Mouse (Mus musculus): Measurements from ENCODE around the gene Cer1. TPM values are rescaled to one million over a fixed set of nuclear protein-coding genes. Genes with fewer than 3 reads are reported as not detected.

Cer1 gene
- total RNA-seq, 1 experiment from 2014 or later, result not detected

DNA sequence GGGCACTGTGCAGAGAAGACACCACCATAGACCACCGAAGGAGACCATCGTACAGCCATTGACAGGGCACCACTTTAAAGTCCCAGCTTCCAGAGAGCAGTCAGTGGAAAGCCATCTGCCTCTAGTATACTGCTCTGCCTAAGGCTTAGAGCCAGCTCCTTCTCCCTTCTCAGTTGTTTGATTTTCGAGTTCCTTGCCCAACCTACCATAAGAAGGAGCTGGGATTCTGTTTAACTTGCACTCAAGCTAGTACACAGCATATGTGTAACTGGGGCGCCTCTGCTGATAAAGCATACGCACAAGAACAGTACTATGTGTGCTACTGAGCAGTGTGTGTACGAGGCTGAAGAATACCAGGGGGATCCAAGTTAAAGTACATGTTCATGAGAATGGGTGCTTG is 5.8 kb downstream of the Cer1 start:
- ATAC-seq (ENCODE audit: extremely low read depth, insufficient number of reproducible peaks, low FRiP score, poor library complexity, severe bottlenecking), result no peak

DNA sequence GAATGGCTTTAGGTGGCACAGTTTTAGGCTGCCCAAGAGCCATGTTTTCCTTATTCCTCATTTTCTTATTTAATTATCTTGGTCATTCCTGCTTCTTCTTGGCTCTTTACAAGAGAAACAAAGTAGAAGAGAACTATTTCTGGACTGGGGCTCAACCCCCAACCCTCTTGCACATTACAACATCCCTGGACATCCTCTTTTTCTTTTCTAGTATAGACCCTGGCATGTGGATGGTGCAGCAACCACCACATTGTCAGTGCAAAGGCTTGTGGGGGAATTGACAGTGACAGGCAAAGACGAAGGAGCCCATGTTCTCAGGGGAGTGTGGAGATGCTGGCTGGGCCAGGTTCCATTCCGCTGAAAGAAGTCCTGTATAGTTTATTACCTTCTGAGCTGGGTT is 8.3 kb downstream of the Cer1 start:
- no peak for ATAC-seq (ENCODE audit: extremely low read depth, insufficient number of reproducible peaks, low FRiP score, poor library complexity, severe bottlenecking)

DNA sequence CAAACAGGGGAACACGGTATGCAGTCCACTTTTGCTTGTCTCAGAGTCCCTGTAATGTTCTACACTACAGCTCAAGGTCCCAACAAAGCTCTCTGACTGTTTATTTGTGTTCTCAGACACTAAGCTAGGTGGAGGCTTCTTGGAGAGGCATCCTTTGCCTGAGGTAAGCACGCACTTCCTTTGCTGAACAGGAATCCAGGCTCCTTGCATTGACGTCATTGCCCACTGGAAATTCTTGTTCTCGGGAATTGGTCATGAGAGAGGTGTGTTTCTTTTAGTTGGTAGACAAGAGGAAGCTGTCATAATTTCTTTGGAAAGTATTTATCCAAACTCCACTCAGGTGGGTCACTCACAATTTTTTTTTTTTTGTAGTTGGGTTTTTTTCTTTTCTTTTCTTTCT is 9.4 kb downstream of the Cer1 start:
- no peak for ATAC-seq (ENCODE audit: extremely low read depth, insufficient number of reproducible peaks, low FRiP score, poor library complexity, severe bottlenecking)

DNA sequence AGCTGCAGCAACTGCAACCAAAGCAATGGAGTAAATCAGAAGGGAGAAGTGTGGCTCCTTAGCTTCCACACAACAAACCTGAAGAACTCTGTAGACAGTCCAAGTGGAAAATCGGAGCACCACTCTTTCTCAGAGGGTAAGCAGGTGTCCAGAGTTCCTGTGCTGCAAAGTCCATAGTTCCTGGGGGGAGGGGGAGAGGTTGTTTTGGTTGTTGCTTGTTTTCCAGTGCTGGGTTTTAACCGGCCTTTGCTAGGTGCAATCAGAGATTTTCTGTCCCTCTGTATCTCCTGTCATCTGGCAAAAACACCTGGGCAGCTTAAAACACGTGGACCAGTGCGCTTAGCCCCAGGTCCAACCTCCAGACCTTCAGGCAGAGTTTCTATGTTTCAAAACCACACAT is 10.2 kb downstream of the Cer1 start:
- no peak for ATAC-seq (ENCODE audit: extremely low read depth, insufficient number of reproducible peaks, low FRiP score, poor library complexity, severe bottlenecking)

DNA sequence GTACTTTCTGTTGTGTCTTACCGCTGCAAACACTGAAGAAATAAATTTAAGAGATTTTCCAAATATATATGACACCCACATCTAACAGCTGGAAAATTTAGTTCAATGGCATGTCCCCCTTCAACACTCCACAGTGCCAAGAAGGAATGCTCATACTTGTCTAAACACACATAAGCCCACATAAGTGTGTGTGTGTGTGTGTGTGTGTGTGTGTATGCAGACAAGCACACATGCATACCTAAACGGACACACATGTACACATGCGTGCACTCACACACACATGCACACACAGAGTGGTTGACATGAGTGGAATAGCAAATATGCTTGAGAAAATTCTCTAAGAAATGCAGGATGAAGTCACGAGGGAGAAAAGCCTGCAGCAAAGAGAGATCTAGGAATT is 12.4 kb downstream of the Cer1 start:
- ATAC-seq (ENCODE audit: extremely low read depth, insufficient number of reproducible peaks, low FRiP score, poor library complexity, severe bottlenecking), result no peak

DNA sequence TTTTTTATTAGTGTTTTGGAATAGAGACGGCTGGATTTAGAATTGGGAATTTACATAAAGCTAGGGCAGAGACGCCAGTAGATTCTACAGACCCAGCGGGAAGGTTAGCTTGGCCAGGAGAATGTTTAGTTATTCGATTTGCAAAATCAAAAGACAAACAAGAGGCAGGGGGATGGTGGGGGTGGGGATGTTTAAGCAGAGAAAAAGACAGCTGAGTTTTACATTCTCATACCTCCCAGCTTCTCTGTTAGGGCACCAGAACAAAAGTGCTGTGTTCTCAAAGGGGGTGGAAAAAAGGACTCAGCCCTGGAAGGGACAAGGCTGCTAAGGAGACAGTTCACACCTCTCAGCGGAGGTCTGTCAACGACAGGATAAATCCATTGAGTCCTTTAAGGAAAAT is 12.8 kb downstream of the Cer1 start:
- no peak for ATAC-seq (ENCODE audit: extremely low read depth, insufficient number of reproducible peaks, low FRiP score, poor library complexity, severe bottlenecking)

DNA sequence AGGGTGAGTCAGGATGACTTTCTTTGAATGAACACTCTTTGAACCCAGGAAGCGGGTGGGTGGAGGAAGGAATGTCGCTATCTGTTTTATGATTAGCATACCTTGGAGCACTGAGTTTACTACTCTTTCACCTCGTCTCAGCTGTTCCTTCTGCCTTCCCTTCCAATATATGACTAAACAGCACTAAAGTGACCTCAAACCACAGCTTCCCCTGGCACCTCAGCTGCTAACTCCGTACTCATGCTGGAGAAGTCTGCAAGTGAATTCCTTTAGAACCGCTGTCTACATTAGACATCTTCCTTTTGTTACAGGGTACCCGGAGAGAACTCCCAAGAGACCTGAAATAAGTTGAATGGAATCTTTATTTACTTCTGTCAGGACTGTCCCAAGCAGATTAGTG is 14.0 kb downstream of the Cer1 start:
- no peak for ATAC-seq (ENCODE audit: extremely low read depth, insufficient number of reproducible peaks, low FRiP score, poor library complexity, severe bottlenecking)

DNA sequence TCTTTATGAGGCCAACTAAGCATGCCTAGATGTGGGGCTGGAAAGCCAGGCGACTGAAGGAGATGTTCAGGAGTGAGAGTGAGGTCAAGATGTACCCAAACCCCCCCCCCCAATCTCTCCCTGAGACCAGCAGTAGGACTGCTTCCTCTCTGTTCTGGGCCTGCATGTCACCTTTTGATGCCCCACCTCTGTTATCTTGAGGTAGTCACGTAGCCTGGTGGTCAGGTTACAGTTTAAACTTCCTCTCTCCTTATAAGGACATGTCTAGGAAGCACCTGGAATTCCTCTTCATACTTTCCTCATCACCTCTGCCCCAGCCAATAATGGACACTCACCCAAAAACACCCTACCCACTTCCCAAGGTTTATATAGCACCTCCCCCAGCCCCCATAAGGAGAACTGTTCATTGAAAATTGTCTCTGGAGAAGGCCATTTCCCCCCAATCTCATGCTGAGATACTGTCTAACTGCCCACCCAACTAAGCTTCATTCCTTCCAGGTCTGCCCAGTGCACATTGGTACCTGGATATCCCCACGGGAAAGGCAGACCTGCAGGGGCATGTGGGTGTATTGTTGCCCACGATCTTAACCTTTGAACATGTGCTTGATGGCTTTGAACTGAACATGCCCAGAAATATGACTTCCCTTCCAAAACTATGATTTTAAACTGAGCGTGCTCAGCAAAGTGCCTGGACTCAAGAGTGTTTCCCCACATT is 17.1 kb downstream of the Cer1 start:
- ATAC-seq (ENCODE audit: extremely low read depth, insufficient number of reproducible peaks, low FRiP score, poor library complexity, severe bottlenecking), result no peak

DNA sequence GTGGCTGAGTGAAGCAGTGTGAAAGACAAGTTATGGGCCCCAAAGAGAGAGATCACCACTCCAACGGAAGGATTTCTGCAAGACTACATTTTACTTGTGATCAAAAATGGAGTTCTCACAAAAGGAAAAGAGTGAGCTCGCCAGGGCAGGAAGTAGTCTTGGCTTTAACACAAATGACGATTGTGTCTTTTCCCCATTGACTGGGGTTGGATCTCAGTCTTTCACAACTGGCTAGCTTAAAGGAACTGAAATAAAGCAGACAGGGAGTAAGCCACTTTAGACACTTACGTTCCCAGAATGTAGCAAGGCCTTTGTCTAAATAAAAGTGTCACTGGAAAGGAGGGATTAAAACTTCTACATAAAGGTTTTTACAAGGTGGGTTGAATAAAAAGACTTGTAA is 17.8 kb downstream of the Cer1 start:
- no peak for ATAC-seq (ENCODE audit: extremely low read depth, insufficient number of reproducible peaks, low FRiP score, poor library complexity, severe bottlenecking)

DNA sequence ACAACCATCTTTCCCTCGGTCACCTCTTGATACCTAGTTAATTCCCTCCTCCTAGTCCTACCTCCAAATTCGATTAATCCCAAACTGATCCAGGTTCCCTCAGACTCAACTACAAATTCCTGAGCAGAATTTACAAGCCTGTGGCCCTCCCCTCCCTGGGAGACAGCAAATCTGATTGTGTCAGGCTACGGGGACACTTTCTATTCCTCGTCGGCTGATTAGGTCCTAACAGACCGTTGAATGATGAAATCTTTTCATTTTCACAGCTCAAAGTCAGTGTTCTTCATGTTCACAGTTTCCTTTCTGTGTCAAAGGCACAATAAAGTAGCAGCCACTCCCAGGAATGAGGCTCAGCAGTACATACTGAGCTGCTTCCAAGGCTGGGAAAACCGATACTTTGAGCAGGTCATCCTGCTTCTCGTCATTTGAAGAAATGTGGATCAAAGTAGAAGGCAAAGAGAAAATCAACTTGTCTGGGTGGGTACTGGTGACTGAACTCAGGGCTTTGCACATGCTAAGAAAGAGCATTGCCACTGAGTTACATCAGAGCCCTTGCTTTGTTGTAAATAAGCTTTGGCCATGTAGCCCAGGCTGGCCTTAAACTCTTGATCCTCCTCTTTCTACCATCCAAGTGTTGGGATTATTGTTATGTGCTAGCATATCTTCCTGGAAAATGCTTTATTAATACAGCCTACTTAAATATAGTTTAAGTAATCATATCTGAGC is 19.8 kb downstream of the Cer1 start:
- ATAC-seq (ENCODE audit: extremely low read depth, insufficient number of reproducible peaks, low FRiP score, poor library complexity, severe bottlenecking), result no peak

DNA sequence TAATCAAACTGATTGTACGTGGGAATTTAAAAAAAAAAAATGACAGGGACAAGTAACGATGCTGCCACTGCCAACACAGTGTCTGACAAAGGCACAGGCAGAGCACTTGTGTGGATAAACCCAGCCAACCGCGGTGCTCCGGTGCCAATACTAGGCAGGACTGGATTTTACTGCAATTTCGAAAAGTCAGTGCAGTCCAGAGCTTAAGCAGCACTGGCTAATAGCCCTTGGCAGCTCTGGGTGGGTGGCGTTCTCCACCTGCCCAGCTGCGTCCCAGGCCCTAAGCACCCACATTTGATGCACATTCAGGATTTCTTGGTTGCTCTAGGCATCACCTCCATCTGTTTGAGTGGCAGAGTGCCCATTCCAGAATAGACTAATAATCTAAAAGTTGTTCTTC is 21.6 kb downstream of the Cer1 start:
- ATAC-seq (ENCODE audit: extremely low read depth, insufficient number of reproducible peaks, low FRiP score, poor library complexity, severe bottlenecking), result no peak

DNA sequence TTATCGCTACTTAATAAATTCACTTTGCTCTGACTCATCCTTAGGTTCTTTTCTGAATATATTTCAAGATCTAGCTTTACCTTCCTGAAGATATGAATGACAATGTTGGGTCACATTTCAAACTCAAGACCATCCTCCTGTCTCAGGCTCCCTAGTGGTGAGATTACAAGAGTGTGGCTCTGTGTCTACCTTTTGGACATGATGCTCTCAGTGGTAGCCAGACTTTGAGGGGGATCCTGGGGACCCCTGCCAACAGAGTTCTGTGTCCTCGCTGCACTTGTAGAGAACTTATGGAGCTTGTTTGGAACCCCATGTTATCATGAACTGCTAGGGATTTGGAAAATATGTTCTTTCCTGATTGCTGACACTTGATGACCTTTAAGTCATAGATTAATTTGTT is 23.5 kb downstream of the Cer1 start:
- no peak for ATAC-seq (ENCODE audit: extremely low read depth, insufficient number of reproducible peaks, low FRiP score, poor library complexity, severe bottlenecking)

DNA sequence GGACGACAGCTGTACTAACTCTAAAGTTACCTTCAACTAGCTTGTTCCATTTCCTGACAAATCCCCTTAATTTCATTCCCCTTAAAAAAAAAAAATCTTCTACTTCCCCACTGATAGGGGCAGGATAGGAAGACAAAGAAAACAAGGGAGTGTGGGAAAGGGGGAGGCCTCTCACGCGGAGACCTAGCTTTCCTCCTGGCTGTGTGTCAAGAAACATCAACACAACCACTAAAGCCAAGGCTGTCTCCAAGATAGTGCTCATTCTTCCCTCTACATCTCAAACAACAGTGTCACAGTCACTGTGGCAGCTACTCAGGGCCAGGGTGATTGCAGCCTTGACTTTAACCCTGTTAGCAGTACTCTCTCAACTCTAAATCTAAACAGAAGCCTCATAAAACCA is 24.4 kb downstream of the Cer1 start:
- ATAC-seq (ENCODE audit: extremely low read depth, insufficient number of reproducible peaks, low FRiP score, poor library complexity, severe bottlenecking), result no peak

DNA sequence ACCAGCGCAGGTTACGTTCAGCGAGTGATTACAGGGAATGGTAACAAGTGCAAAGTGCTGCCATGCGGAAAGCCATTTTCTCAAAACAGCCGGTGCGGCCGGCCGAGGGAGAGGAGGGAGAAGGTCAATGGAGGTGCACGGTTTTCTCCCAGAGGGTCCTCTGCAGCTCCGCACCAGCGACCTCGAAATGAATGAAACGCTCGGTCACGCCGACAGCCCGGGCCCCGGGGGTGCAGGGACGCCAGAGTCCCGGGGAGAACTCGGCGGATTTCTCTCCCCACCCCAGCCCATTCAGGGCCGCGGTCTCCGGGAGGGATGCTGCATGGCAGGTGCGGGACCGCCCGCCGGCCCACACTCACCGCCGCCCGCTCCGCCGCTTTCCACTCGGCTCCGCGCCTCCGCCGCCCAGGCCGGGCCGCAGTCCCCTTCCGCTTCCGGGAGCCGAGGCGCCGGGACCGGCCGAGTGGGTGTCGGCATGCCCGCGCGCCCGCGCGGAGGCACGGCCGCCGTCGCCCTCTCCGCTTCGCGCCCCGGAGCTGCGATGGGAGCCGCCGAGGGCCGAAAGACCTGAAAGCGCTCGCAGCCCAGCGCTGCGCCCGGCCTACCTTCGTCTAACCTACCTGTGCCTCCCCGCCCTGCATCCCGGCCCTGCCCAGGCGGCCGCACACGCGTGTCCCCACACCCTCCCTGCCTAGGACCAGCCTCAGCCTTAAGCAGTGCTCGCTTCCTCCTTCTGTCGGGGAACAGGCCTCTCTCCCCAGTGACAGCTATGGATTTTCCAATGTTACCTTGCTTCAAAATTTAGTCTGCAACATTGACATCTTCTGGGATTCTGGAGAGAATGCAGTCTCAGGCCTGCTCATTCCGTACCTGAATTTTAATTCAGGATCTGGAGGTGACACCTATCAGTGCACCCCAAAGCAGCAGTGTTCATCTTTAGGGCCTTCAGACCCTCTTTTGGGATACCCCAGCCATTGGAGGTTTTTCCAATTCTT is 25.5 kb downstream of the Cer1 start, which contains the start of gene Zdhhc21:
Zdhhc21 (minus strand) TSS at position 828 of the 995 bp plus-strand sequence.
- ATAC-seq (ENCODE audit: extremely low read depth, insufficient number of reproducible peaks, low FRiP score, poor library complexity, severe bottlenecking), result peak; percentile 47

DNA sequence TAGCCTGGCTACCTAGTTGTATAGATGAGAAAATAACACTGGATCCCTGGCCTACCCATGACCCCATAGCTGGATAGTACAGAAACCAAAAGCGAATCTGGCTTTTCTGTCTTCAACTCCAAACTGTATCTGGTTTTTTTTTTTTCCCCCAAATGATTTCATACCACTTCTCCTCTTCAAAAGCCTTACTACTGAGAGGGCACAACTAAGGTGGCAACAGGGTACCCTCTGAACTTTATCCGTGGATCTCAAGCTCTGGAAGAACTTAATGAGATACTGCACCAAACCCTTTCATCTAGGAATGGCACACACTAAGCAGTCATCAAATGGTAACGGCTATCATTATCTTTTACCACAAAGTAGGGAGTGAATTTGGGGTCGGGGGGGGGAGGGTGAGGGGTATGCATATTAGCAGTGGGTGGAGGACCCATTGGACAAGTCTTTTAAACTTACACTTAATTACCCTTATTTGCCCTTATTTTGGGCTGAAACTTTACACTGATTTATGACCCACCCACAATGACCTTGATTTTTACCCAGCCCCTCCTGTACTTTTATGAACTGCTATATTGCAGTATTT is 26.4 kb downstream of the Cer1 start:
- ATAC-seq (ENCODE audit: extremely low read depth, insufficient number of reproducible peaks, low FRiP score, poor library complexity, severe bottlenecking), result no peak

DNA sequence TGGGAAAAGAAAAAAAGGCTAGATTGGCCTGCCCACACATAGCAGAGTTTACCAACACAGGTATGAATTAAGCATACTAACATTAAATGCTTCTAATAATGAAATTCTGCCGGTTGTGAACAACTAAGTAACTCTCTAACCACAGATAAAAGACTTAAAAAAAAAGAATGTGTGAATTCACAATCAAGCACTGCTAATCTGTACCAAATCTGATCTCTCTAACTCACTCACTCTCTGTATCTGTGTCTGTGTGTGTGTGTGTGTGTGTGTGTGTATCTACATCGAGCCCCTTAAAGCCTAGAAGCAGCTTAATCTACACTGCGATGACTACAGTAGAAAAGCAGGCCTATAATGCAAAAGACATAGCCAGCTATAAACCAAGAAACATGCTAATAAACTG is 28.0 kb downstream of the Cer1 start:
- no peak for ATAC-seq (ENCODE audit: extremely low read depth, insufficient number of reproducible peaks, low FRiP score, poor library complexity, severe bottlenecking)

DNA sequence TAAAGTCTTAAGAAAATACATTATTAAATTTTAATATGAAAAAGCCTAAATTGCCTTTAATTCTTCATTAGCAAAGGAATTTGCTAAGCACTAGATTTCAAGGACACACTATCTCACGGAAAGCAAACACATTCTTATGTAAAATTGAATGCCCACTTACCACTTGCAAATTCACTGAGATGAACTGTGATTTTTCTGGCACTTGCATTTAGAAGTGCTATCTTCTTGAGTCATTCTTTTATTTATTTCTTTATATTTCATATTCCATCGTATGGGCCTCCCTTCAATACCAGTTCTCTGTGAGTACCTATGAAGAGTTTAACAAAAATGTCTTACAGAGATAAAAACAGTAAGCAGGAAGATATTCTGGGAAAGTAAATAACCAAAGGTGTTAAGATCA is 31.1 kb downstream of the Cer1 start:
- no peak for ATAC-seq (ENCODE audit: extremely low read depth, insufficient number of reproducible peaks, low FRiP score, poor library complexity, severe bottlenecking)

DNA sequence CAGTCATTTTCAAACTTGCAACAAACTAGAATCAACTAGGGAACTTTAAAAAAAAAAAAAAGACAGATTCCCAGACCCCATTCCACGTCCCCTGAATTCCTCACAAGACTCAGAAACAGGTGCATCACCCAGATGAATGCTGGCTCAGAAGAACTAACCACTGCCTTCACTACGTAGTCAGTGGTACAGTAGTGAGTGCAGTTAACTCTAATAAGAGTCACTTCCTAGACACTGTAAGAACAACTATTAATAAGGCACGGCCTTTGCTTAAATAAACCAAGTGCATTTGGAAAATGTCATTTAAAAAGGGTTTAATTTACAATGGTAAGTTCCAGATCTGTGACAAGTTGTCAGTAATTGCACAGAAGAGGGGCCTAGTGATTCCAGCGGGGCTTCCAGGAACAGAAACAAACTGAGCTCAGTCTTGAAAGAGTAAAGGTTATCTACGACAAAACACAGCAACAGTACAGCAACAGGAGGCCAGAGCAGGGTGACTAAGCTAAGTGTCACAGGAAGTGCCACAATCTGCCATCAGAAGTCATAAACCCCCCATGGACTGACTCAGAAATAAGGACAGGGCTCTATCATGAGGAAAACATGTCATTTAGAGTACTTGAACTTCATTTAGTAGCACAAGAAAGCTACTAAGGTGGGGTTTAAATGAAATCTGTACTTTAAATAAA is 36.3 kb downstream of the Cer1 start:
- ATAC-seq (ENCODE audit: extremely low read depth, insufficient number of reproducible peaks, low FRiP score, poor library complexity, severe bottlenecking), result no peak
